Mouse (Mus musculus): ENCODE measurements around the gene Madcam1. TPM values are rescaled to one million over a fixed set of nuclear protein-coding genes. Genes with fewer than 3 reads are reported as not detected.
A peak's percentile ranks its signal among the peaks of the same experiment; 100 is the strongest.

Madcam1 gene
- polyA plus RNA-seq, 1 experiment from 2014 or later = 1.4 TPM

DNA sequence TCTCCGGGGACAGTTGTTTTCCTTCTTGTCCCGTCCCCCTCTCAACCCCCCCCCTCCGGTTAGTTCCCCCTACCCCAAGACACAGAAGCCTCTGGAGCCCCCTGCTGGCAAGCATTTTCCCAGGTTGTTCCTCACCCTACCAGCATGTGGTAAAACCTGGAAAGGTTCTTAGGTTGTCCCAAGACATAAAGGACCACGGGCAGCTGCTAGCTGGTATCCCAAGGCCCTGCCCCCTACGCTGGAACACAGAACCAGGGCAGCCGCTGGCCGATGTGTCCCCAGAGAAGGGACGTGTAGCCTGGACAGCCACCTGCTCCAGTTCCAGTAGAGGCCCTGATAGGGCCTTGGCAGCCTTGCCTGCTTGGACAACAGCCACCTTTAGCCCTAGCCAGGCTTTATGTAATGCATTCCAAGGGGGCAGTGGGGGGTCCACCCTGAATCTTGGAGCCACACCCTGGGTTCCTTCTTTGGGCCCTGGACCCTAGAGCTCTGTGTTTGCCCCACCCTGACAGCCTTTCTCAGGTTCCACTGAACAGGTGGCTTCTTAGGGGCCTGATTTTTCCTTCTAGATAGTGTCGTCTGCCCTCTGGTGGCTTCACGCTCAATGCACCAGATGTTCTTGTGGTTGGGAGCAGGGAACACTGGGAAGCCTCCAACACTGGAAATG lies 18.7 kb downstream of the Madcam1 start:
- no peak for ATAC-seq (replicated peaks; ENCODE audit: low FRiP score)

DNA sequence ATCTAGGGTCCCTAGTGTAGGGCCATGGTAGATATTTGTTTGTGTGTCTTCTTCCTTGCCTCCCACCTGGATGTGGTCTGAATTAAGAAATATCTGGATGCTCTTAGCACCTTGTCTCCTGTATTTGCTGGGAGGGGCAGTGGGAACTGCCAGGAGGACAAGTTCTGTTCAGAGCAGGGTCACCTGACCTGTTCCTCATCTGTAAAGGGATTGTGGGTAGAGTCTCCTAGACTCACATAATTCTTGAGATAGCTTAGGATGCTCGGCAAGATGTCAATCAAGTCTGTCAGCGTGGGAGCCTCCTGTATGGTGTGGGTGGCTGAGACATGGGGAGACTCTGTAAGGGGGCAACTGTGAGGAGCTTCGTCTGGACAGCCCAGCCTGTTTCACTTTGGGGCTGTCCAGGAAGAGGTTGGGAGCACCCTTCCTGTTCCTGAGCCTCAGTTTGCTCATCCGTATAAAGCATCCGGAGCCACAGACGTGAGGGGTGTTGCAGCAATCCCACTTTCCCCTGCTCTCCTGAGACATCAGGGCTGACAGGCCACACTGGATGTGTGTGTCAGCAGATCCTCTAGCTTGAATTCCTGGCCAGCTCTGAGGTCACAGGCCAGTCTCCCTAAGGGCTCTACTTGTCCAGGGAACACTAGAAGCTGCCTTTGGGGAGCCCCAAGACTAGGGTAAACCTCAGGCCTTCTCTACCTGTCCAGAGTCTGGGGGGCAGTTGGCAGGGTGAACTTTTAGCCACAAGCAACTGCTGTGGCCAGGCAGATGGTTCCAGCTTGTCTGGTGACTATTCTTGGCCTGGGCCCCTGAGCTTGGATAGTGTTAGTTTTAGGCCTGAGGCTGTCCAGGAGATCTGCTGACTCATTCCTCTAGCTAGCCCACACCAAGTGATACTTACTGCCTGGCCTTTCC lies 19.6 kb downstream of the Madcam1 start:
- Histone ChIP-seq H3K9ac (ENCODE audit: low read depth, low read length) (peak overlapping the region; percentile 87), H3K36me3 (ENCODE audit: control insufficient read depth, insufficient read depth, low read length) (peaks cover 43% of the 10 kb centered on the region), H3K4me3 (ENCODE audit: low read depth, low read length) (peak overlapping the region; percentile 91), H3K27me3 (replicated peaks; ENCODE audit: control insufficient read depth, insufficient read depth, low read length) (no peaks in the 10 kb centered on the region), H3K9me3 (ENCODE audit: control insufficient read depth, low read length) (no peaks in the 10 kb centered on the region), H3K27ac (ENCODE audit: low read depth, low read length) (peak overlapping the region; percentile 65; the same call in 1 of the 2 replicates), H3K4me2 (peak overlapping the region; percentile 97), H3K4me1 (replicated peaks; ENCODE audit: control insufficient read depth, insufficient read depth, low read length) (peaks cover 24% of the 10 kb centered on the region)
- ATAC-seq (replicated peaks; ENCODE audit: low FRiP score) = no peak
- 67% methylated on average over 6 of the region's 6 CpGs for WGBS
- DNase-seq (ENCODE audit: low spot score) = no peak

More for the DNA sequence above, 18.7 kb downstream of the Madcam1 start:
- Histone ChIP-seq H3K4me3 (ENCODE audit: low read depth, low read length) (peak overlapping the region; percentile 91), H3K9me3 (ENCODE audit: control insufficient read depth, low read length) (no peaks in the 10 kb centered on the region), H3K4me1 (replicated peaks; ENCODE audit: control insufficient read depth, insufficient read depth, low read length) (peaks cover 24% of the 10 kb centered on the region), H3K36me3 (ENCODE audit: control insufficient read depth, insufficient read depth, low read length) (peaks cover 35% of the 10 kb centered on the region), H3K4me2 (peak overlapping the region; percentile 97), H3K27me3 (replicated peaks; ENCODE audit: control insufficient read depth, insufficient read depth, low read length) (no peaks in the 10 kb centered on the region), H3K27ac (ENCODE audit: low read depth, low read length) (peak overlapping the region; percentile 87), H3K9ac (ENCODE audit: low read depth, low read length) (peak overlapping the region; percentile 87)
- 2% methylated on average over 10 of the region's 10 CpGs for WGBS
- peak; percentile 60 for DNase-seq (ENCODE audit: low spot score)

DNA sequence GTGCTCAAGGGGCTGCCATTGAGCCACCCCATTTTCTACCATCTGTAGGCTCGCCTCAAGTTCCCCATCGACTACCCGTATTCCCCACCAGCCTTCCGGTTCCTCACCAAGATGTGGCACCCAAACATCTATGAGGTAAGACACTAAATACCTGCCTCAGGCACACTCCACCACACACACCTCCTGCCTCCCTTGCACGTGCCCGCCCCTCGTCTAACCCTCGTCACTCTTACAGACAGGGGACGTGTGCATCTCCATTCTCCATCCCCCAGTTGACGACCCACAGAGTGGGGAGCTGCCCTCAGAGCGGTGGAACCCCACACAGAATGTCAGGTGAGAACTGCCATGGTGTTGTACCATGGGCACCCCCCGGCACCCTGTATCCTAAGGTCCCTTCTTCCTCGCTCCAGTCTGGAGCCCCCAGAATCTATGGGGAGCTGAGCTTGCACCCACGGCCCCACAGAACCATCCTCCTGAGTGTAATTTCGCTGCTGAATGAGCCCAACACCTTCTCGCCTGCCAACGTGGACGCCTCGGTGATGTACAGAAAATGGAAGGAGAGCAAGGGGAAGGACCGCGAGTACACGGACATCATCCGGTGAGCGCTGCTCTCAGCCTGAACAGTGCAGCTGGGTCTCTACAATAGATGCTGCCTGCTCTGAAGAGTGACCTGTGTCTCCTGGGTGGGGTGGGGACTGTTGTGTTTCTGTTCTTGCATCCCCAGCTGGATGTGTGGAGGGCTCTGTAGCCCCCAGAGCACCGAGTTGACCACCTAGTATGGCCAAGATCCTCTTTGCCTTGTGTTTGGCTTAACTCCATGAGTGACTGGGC lies 20.6 kb downstream of the Madcam1 start:
- DNase-seq (ENCODE audit: low spot score) (no peak), ATAC-seq (replicated peaks; ENCODE audit: low FRiP score) (no peak)
- Histone ChIP-seq H3K36me3 (ENCODE audit: control insufficient read depth, insufficient read depth, low read length) (peaks cover 46% of the 10 kb centered on the region), H3K9ac (ENCODE audit: low read depth, low read length) (no peak overlapping the region), H3K4me1 (replicated peaks; ENCODE audit: control insufficient read depth, insufficient read depth, low read length) (peaks cover 24% of the 10 kb centered on the region), H3K4me2 (peak overlapping the region; percentile 97; the same call in 1 of the 2 replicates), H3K9me3 (ENCODE audit: control insufficient read depth, low read length) (no peaks in the 10 kb centered on the region), H3K4me3 (ENCODE audit: low read depth, low read length) (no peak overlapping the region), H3K27me3 (replicated peaks; ENCODE audit: control insufficient read depth, insufficient read depth, low read length) (no peaks in the 10 kb centered on the region), H3K27ac (ENCODE audit: low read depth, low read length) (no peak overlapping the region)
- 93% methylated on average over 25 of the region's 25 CpGs for WGBS

DNA sequence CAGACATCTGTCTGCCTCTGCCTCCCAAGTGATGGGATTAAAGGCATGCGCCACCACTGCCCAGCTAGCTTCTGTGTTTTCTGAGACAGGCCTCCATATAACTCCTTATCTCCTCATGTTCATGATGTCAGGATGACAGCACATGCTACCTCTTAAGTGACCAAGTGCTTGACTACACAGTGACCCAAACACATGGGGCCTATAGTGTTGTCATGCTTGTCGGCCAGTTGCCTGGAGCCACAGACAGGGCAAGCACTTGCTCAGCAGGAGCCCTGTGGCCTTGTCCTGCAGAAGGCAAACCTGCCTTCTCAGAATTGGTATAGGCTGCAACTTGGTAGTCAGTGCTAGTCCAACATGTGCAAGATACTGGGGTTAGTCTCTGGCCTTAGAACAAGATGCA lies 21.9 kb downstream of the Madcam1 start:
- H3K9ac ChIP-seq (ENCODE audit: low read depth, low read length) = no peak overlapping the region
- H3K9me3 ChIP-seq (ENCODE audit: control insufficient read depth, low read length) = no peaks in the 10 kb centered on the region
- H3K4me1 ChIP-seq (replicated peaks; ENCODE audit: control insufficient read depth, insufficient read depth, low read length) = peaks cover 16% of the 10 kb centered on the region
- H3K27me3 ChIP-seq (replicated peaks; ENCODE audit: control insufficient read depth, insufficient read depth, low read length) = no peaks in the 10 kb centered on the region
- no peak for DNase-seq (ENCODE audit: low spot score)
- H3K36me3 ChIP-seq (ENCODE audit: control insufficient read depth, insufficient read depth, low read length) = peaks cover 46% of the 10 kb centered on the region
- WGBS = 92% methylated on average over 2 of the region's 2 CpGs
- no peak overlapping the region for H3K4me3 ChIP-seq (ENCODE audit: low read depth, low read length)
- no peak for ATAC-seq (replicated peaks; ENCODE audit: low FRiP score)
- no peak overlapping the region for H3K4me2 ChIP-seq
- no peak overlapping the region for H3K27ac ChIP-seq (ENCODE audit: low read depth, low read length)

DNA sequence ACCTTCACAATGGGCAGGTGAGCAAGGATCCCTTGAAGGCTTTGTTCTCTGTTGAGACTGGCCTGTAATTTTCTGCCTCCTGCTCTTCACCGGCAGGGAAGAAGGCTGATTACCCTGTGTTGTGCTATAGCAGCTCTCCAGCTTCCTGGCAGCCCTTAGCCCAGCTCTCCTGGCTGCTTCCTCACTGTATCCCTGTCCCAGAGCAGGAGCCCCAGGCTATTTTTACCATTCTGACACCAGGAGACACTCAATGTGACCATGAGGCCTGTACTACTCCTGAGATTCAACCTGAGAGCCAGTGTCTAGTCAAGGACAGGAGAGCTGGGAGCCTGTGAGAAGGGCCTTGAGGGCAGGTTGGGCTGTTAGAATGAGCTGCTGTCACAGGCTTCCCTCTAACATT lies 22.3 kb downstream of the Madcam1 start:
- no peak overlapping the region for H3K27ac ChIP-seq (ENCODE audit: low read depth, low read length)
- no peak overlapping the region for H3K9ac ChIP-seq (ENCODE audit: low read depth, low read length)
- WGBS = 95% methylated on average over 1 of the region's 1 CpGs

DNA sequence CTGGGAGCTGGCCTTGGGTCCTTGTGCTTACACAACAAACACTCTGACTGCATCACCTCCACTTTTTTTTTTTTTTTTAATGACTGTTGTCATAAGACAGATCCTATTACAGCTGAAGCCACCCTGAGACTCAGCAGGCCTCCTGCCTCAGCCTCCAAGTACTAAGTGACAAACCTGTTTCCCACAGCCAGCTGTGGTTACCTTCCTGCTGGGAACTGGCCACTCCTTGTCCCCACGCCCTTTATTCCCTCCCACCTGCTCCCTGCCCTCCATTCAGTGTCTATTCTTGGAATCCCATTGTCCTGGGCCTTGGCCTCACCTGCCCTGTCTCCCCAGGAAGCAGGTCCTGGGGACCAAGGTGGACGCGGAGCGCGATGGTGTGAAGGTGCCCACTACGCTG lies 23.2 kb downstream of the Madcam1 start:
- H3K27ac ChIP-seq (ENCODE audit: low read depth, low read length) = no peak overlapping the region
- H3K36me3 ChIP-seq (ENCODE audit: control insufficient read depth, insufficient read depth, low read length) = peaks cover 46% of the 10 kb centered on the region
- no peak overlapping the region for H3K4me3 ChIP-seq (ENCODE audit: low read depth, low read length)
- no peak for DNase-seq (ENCODE audit: low spot score)
- peaks cover 16% of the 10 kb centered on the region for H3K4me1 ChIP-seq (replicated peaks; ENCODE audit: control insufficient read depth, insufficient read depth, low read length)
- no peak for ATAC-seq (replicated peaks; ENCODE audit: low FRiP score)
- H3K4me2 ChIP-seq = no peak overlapping the region
- H3K9me3 ChIP-seq (ENCODE audit: control insufficient read depth, low read length) = no peaks in the 10 kb centered on the region
- H3K9ac ChIP-seq (ENCODE audit: low read depth, low read length) = no peak overlapping the region
- no peaks in the 10 kb centered on the region for H3K27me3 ChIP-seq (replicated peaks; ENCODE audit: control insufficient read depth, insufficient read depth, low read length)
- 97% methylated on average over 6 of the region's 6 CpGs for WGBS

More for the DNA sequence above, 22.3 kb downstream of the Madcam1 start:
- Histone ChIP-seq H3K9me3 (ENCODE audit: control insufficient read depth, low read length) (no peaks in the 10 kb centered on the region), H3K27me3 (replicated peaks; ENCODE audit: control insufficient read depth, insufficient read depth, low read length) (no peaks in the 10 kb centered on the region), H3K36me3 (ENCODE audit: control insufficient read depth, insufficient read depth, low read length) (peaks cover 46% of the 10 kb centered on the region), H3K4me1 (replicated peaks; ENCODE audit: control insufficient read depth, insufficient read depth, low read length) (peaks cover 16% of the 10 kb centered on the region), H3K4me2 (no peak overlapping the region), H3K4me3 (ENCODE audit: low read depth, low read length) (no peak overlapping the region)
- no peak for ATAC-seq (replicated peaks; ENCODE audit: low FRiP score)
- no peak for DNase-seq (ENCODE audit: low spot score)

DNA sequence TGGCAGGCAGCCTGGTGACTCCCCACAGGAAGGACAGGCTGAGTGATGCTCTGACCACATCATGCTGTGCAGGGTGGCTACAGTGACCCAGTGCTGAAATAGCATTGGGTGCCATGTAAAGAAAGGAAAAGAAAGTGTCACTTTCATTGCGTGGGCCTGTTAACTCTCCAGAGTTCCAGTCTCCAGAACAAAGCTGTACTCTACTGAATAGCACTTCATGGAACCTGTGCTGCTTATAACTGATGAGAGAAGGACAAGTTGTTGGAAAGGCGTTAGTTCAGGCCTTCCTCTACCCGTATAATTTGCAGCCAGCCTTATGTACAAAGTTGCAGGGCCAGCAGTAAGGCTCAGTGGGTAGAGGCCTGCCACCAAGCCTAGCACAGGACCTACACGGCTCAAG lies 24.4 kb downstream of the Madcam1 start, which contains the start of gene Gzmm:
Gzmm (plus strand) TSS at position 301 of the 400 bp plus-strand sequence.
- H3K27ac ChIP-seq (ENCODE audit: low read depth, low read length) = no peak within 1 kb of the TSS
- peaks cover 46% of the 10 kb centered on the region for H3K36me3 ChIP-seq (ENCODE audit: control insufficient read depth, insufficient read depth, low read length)
- 75% methylated on average over 4 of the region's 4 CpGs for WGBS
- no peak for DNase-seq (ENCODE audit: low spot score)
- ATAC-seq (replicated peaks; ENCODE audit: low FRiP score) = no peak
- H3K4me2 ChIP-seq = no peak within 1 kb of the TSS
- no peak within 1 kb of the TSS for H3K9ac ChIP-seq (ENCODE audit: low read depth, low read length)
- H3K9me3 ChIP-seq (ENCODE audit: control insufficient read depth, low read length) = no peaks in the 10 kb centered on the region
- no peaks in the 10 kb centered on the region for H3K27me3 ChIP-seq (replicated peaks; ENCODE audit: control insufficient read depth, insufficient read depth, low read length)
- no peak within 1 kb of the TSS for H3K4me3 ChIP-seq (ENCODE audit: low read depth, low read length)
- H3K4me1 ChIP-seq (replicated peaks; ENCODE audit: control insufficient read depth, insufficient read depth, low read length) = peaks cover 9% of the 10 kb centered on the region

DNA sequence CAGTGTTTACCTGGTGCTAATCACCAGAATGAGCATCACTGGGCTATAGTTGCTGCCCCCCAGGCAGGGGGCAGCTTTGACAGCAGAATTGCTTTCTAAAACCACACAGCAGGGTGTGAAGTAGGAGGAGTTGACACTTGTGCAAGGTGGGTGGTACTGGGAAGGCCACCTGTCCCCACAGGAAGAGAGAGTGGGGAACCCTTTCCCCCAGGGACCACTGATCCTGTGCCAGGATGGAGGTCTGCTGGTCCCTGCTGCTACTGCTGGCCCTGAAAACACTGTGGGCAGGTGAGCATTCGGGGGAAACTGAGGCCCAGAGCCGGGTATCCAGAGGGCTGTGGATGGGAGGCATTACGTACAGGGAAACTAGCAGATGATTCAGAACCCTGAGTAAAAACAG lies 24.8 kb downstream of the Madcam1 start:
- DNase-seq (ENCODE audit: low spot score) (no peak), ATAC-seq (replicated peaks; ENCODE audit: low FRiP score) (no peak)
- H3K4me2 ChIP-seq = no peak overlapping the region
- no peaks in the 10 kb centered on the region for H3K27me3 ChIP-seq (replicated peaks; ENCODE audit: control insufficient read depth, insufficient read depth, low read length)
- H3K9ac ChIP-seq (ENCODE audit: low read depth, low read length) = no peak overlapping the region
- H3K4me1 ChIP-seq (replicated peaks; ENCODE audit: control insufficient read depth, insufficient read depth, low read length) = peaks cover 4% of the 10 kb centered on the region
- no peak overlapping the region for H3K4me3 ChIP-seq (ENCODE audit: low read depth, low read length)
- peaks cover 43% of the 10 kb centered on the region for H3K36me3 ChIP-seq (ENCODE audit: control insufficient read depth, insufficient read depth, low read length)
- WGBS = 91% methylated on average over 3 of the region's 3 CpGs
- H3K9me3 ChIP-seq (ENCODE audit: control insufficient read depth, low read length) = no peaks in the 10 kb centered on the region
- H3K27ac ChIP-seq (ENCODE audit: low read depth, low read length) = no peak overlapping the region

Data from liver, embryonic 11.5 days (tissue).